ENCODE assay signal across 18 mouse cellular contexts in genomic region chr11:117362307-117362706, GRCm38 (mm10).
A peak's percentile ranks its signal among the peaks of the same experiment; 100 is the strongest.
DNase-seq lines count a peak whose midpoint lies in the region; ATAC-seq and TF ChIP-seq lines count a peak whose summit lies in the region.
"Had no signal": no experiment of that assay in that cellular context is flagged by ENCODE, and none has a peak within 500 bp of the region (broad histone marks: within the 10 kb centered on the region; RNA-seq: fewer than 3 reads in every experiment).

No protein-coding gene starts in this region.

- no peak overlapping the region for H3K27ac ChIP-seq in layer of hippocampus, adult 2 months
- no peak overlapping the region for H3K27ac ChIP-seq in midbrain, postnatal 0 days (ENCODE audit: low read depth, low read length)
- no peak overlapping the region for H3K27ac ChIP-seq in midbrain, embryonic 15.5 days
- no peak overlapping the region for H3K27ac ChIP-seq in MEL (ENCODE audit: control insufficient read depth, low read depth, low read length)
- H3K27ac ChIP-seq: heart, embryonic 13.5 days; hindbrain, embryonic 10.5 days; neural tube, embryonic 15.5 days had no signal

- DNase-seq in layer of hippocampus, adult 2 months (ENCODE audit: low spot score in 2 of 2) = no peak
- DNase-seq in layer of hippocampus, adult 18-20 months (ENCODE audit: low spot score in 2 of 2) = no peak
- no peak for DNase-seq in midbrain, postnatal 0 days (ENCODE audit: low spot score)
- peak; percentile 66 for DNase-seq in MEL (ENCODE audit: low read depth, low spot score)
- peak; percentile 47 for DNase-seq in naive thymus-derived CD4-positive, alpha-beta T cell, adult 2 months (ENCODE audit: low read depth)
- DNase-seq in frontal cortex, postnatal 10 days (ENCODE audit: low spot score in 2 of 2) = no peak
- no peak for DNase-seq in gastrocnemius, postnatal 10 days
- DNase-seq: cerebellum, adult 9-10 months; gastrocnemius, postnatal 36 days; kidney, adult 11 months; kidney, postnatal 36 days; layer of hippocampus, postnatal 36 days; retina, postnatal 1 day had no signal

- no peaks in the 10 kb centered on the region for H3K9me3 ChIP-seq in midbrain, postnatal 0 days (ENCODE audit: low read length)
- H3K9me3 ChIP-seq in midbrain, embryonic 15.5 days = no peaks in the 10 kb centered on the region
- no peaks in the 10 kb centered on the region for H3K9me3 ChIP-seq in MEL (replicated peaks; ENCODE audit: insufficient read depth, low read length)
- H3K9me3 ChIP-seq: heart, embryonic 13.5 days; hindbrain, embryonic 10.5 days; neural tube, embryonic 15.5 days had no signal

- no peak overlapping the region for H3K4me3 ChIP-seq in layer of hippocampus, adult 2 months
- no peak overlapping the region for H3K4me3 ChIP-seq in midbrain, postnatal 0 days (ENCODE audit: low read depth, low read length)
- no peak overlapping the region for H3K4me3 ChIP-seq in midbrain, embryonic 15.5 days
- no peak overlapping the region for H3K4me3 ChIP-seq in MEL (ENCODE audit: control insufficient read depth in 1 of 2, insufficient read depth in 1 of 2, low read depth in 2 of 2, low read length in 2 of 2)
- H3K4me3 ChIP-seq: heart, embryonic 13.5 days; hindbrain, embryonic 10.5 days; neural tube, embryonic 15.5 days had no signal

- no peak for TF ChIP-seq POLR2A in MEL (IDR thresholded peaks at IDR 0.05; ENCODE audit: control insufficient read depth in 1 of 2, insufficient read depth in 1 of 2, low read depth in 1 of 2, low read length in 2 of 2, poor library complexity in 1 of 2)

- H3K79me2 ChIP-seq in MEL (ENCODE audit: control insufficient read depth, insufficient read depth, low read length, poor library complexity) = no peaks in the 10 kb centered on the region

- peaks cover 23% of the 10 kb centered on the region for H3K36me3 ChIP-seq in midbrain, postnatal 0 days (ENCODE audit: insufficient read depth, low read length)
- peaks cover 11% of the 10 kb centered on the region; the same call in 1 of the 2 replicates for H3K36me3 ChIP-seq in midbrain, embryonic 15.5 days (replicated peaks)
- no peaks in the 10 kb centered on the region; a peak in 2 of 4 replicates for H3K36me3 ChIP-seq in MEL (ENCODE audit: control insufficient read depth in 1 of 2, insufficient read depth in 2 of 2, low read length in 2 of 2)

- H3K27me3 ChIP-seq in midbrain, postnatal 0 days (ENCODE audit: insufficient read depth, low read length) = no peaks in the 10 kb centered on the region
- H3K27me3 ChIP-seq in midbrain, embryonic 15.5 days (replicated peaks) = no peaks in the 10 kb centered on the region
- H3K27me3 ChIP-seq in MEL (ENCODE audit: control insufficient read depth in 1 of 2, insufficient read depth in 2 of 2, low read length in 2 of 2) = no peaks in the 10 kb centered on the region
- H3K27me3 ChIP-seq: heart, embryonic 13.5 days; neural tube, embryonic 15.5 days had no signal

- no peak for TF ChIP-seq EP300 in MEL (IDR thresholded peaks at IDR 0.05; ENCODE audit: low read depth in 1 of 2, low read length in 2 of 2)

- peak; percentile 50 for TF ChIP-seq CTCF in layer of hippocampus, adult 2 months (conservative IDR thresholded peaks at IDR 0.05)
- TF ChIP-seq CTCF in midbrain, postnatal 0 days (IDR thresholded peaks at IDR 0.05) = peak; percentile 37
- peak; percentile 44 to 54 (median 52); a peak in 5 of 6 replicates for TF ChIP-seq CTCF in MEL (IDR thresholded peaks at IDR 0.05 in 2 of 3, conservative IDR thresholded peaks at IDR 0.05 in 1 of 3; ENCODE audit: control insufficient read depth in 1 of 3, insufficient read depth in 1 of 3, low read depth in 2 of 3, low read length in 3 of 3, poor library complexity in 1 of 3, severe bottlenecking in 1 of 3)

- no peaks in the 10 kb centered on the region; the same call in 1 of the 2 replicates for H3K4me1 ChIP-seq in midbrain, postnatal 0 days (ENCODE audit: insufficient read depth, low read length)
- H3K4me1 ChIP-seq in midbrain, embryonic 15.5 days = no peaks in the 10 kb centered on the region
- H3K4me1 ChIP-seq in MEL (ENCODE audit: control insufficient read depth in 1 of 2, insufficient read depth in 2 of 2, low read length in 2 of 2) = 0 out of 4 replicates have a peak, but pooled peaks cover 0 to 2% of the 10 kb centered on the region in 2 experiments
- H3K4me1 ChIP-seq: heart, embryonic 13.5 days; neural tube, embryonic 15.5 days had no signal

- no peak overlapping the region for H3K9ac ChIP-seq in midbrain, postnatal 0 days (replicated peaks; ENCODE audit: low read length, poor library complexity, severe bottlenecking)
- no peak overlapping the region for H3K9ac ChIP-seq in midbrain, embryonic 15.5 days
- no peak overlapping the region for H3K9ac ChIP-seq in MEL (ENCODE audit: control insufficient read depth, low read depth, low read length, poor library complexity, severe bottlenecking)
- H3K9ac ChIP-seq: heart, embryonic 13.5 days; neural tube, embryonic 15.5 days had no signal

- TF ChIP-seq RAD21 in MEL (IDR thresholded peaks at IDR 0.05; ENCODE audit: low read depth, low read length) = peak; percentile 26

- 94% methylated on average over 2 of the region's 2 CpGs for WGBS in midbrain, postnatal 0 days
- WGBS in midbrain, embryonic 15.5 days = 91% methylated on average over 2 of the region's 2 CpGs

- ATAC-seq in midbrain, postnatal 0 days (ENCODE audit: low FRiP score) = no peak
- ATAC-seq in midbrain, embryonic 15.5 days (replicated peaks) = no peak
- ATAC-seq: forebrain, embryonic 16.5 days had no signal

- no peak overlapping the region for H3K4me2 ChIP-seq in midbrain, postnatal 0 days (ENCODE audit: low read depth, low read length, poor library complexity, severe bottlenecking)
- H3K4me2 ChIP-seq in midbrain, embryonic 15.5 days = no peak overlapping the region
- H3K4me2 ChIP-seq: heart, embryonic 13.5 days; neural tube, embryonic 15.5 days had no signal

TF ChIP-seq in MEL, 35 proteins besides CTCF, POLR2A, EP300 and RAD21:
- TF ChIP-seq ELF1 (IDR thresholded peaks at IDR 0.05; ENCODE audit: low read depth, low read length) (no peak), POLR2AphosphoS2 (IDR thresholded peaks at IDR 0.05; ENCODE audit: low read length) (no peak), MAX (IDR thresholded peaks at IDR 0.05; ENCODE audit: low read length) (0 out of 2 replicates have a peak, but pooled peaks have one; percentile 18), GATA1 (IDR thresholded peaks at IDR 0.05; ENCODE audit: low read depth, low read length) (no peak), ZMIZ1 (IDR thresholded peaks at IDR 0.05; ENCODE audit: low read depth, low read length) (no peak), NELFE (IDR thresholded peaks at IDR 0.05; ENCODE audit: low read depth, low read length) (no peak), SMC3 (IDR thresholded peaks at IDR 0.05; ENCODE audit: low read depth, low read length) (peak; percentile 42; the same call in 1 of the 2 replicates)

Comparison
In these comparisons a context has a peak if more than half of its experiments do, and no peak if none do; other contexts are left out.
1. DNase-seq: peak in MEL (single experiment) and naive thymus-derived CD4-positive, alpha-beta T cell, adult 2 months (single experiment); none in layer of hippocampus, adult 2 months (0 of 2), layer of hippocampus, adult 18-20 months (0 of 2), midbrain, postnatal 0 days (single experiment), frontal cortex, postnatal 10 days (0 of 2) and gastrocnemius, postnatal 10 days (single experiment).
2. Peak in every context shown above with its lines, with median percentiles within 50 percentile points of each other: CTCF ChIP-seq.